Mouse (Mus musculus): ENCODE measurements around the gene Ccr5.
A peak's percentile ranks its signal among the peaks of the same experiment; 100 is the strongest.
"Not testable (repeated sequence)": the region's sequence is repeated elsewhere in the genome, so short reads cannot be mapped to it uniquely, and the experiment has no call there.

Gene Ccr5

GRCm38 (mm10) chr9:124121387-124122184 is at the start of gene Ccr5:
Gene Ccr5 (plus strand): TSS chr9:124121543.
- no peak for DNase-seq (ENCODE audit: low spot score in 2 of 2)

GRCm38 (mm10) chr9:124079803-124080202 is 41.5 kb upstream of the Ccr5 start:
- DNase-seq (ENCODE audit: low spot score in 2 of 2): no peak

- DNase-seq (ENCODE audit: low spot score in 2 of 2): not testable (repeated sequence)
These were observed 40.9 kb upstream of the Ccr5 start for GRCm38 (mm10) chr9:124080471-124080870.

- no peak for DNase-seq (ENCODE audit: low spot score in 2 of 2)
These were observed 30.9 kb upstream of the Ccr5 start for GRCm38 (mm10) chr9:124090441-124090840.

- no peak for DNase-seq (ENCODE audit: low spot score in 2 of 2)
These were observed 22.2 kb upstream of the Ccr5 start for GRCm38 (mm10) chr9:124099127-124099526.

- no peak for DNase-seq (ENCODE audit: low spot score in 2 of 2)
These were observed 21.0 kb upstream of the Ccr5 start for GRCm38 (mm10) chr9:124100357-124100756.

- DNase-seq (ENCODE audit: low spot score in 2 of 2): no peak
These were observed 19.6 kb upstream of the Ccr5 start, which contains the start of gene Ccr2 for GRCm38 (mm10) chr9:124101723-124102122. Gene Ccr2 (plus strand): TSS chr9:124101950.

GRCm38 (mm10) chr9:124103199-124103598 is 18.1 kb upstream of the Ccr5 start:
- no peak for DNase-seq (ENCODE audit: low spot score in 2 of 2)

- no peak for DNase-seq (ENCODE audit: low spot score in 2 of 2)
These were observed 16.1 kb upstream of the Ccr5 start for GRCm38 (mm10) chr9:124105196-124105595.

GRCm38 (mm10) chr9:124107232-124107631 is 14.1 kb upstream of the Ccr5 start:
- no peak for DNase-seq (ENCODE audit: low spot score in 2 of 2)

- DNase-seq (ENCODE audit: low spot score in 2 of 2): no peak
These were observed 12.8 kb upstream of the Ccr5 start for GRCm38 (mm10) chr9:124108356-124109127.

GRCm38 (mm10) chr9:124111997-124112396 is 9.3 kb upstream of the Ccr5 start:
- DNase-seq (ENCODE audit: low spot score in 2 of 2): no peak

GRCm38 (mm10) chr9:124112591-124113239 is 8.6 kb upstream of the Ccr5 start:
- no peak for DNase-seq (ENCODE audit: low spot score in 2 of 2)

- no peak for DNase-seq (ENCODE audit: low spot score in 2 of 2)
These were observed 7.6 kb upstream of the Ccr5 start for GRCm38 (mm10) chr9:124113777-124114176.

GRCm38 (mm10) chr9:124118489-124118888 is 2.9 kb upstream of the Ccr5 start:
- DNase-seq (ENCODE audit: low spot score in 2 of 2): no peak

GRCm38 (mm10) chr9:124125576-124125975 is 4.2 kb downstream of the Ccr5 start:
- no peak for DNase-seq (ENCODE audit: low spot score in 2 of 2)

GRCm38 (mm10) chr9:124126373-124126772 is 5.0 kb downstream of the Ccr5 start:
- DNase-seq (ENCODE audit: low spot score in 2 of 2): no peak

- DNase-seq (ENCODE audit: low spot score in 2 of 2): no peak
These were observed 6.1 kb downstream of the Ccr5 start for GRCm38 (mm10) chr9:124127412-124127811.

- DNase-seq (ENCODE audit: low spot score in 2 of 2): peak; percentile 33 to 66
These were observed 7.0 kb downstream of the Ccr5 start for GRCm38 (mm10) chr9:124128379-124128778.

- not testable (repeated sequence) for DNase-seq (ENCODE audit: low spot score in 2 of 2)
These were observed 11.6 kb downstream of the Ccr5 start for GRCm38 (mm10) chr9:124132899-124133298.

GRCm38 (mm10) chr9:124134919-124135318 is 13.6 kb downstream of the Ccr5 start:
- DNase-seq (ENCODE audit: low spot score in 2 of 2): not testable (repeated sequence)

- no peak for DNase-seq (ENCODE audit: low spot score in 2 of 2)
These were observed 16.3 kb downstream of the Ccr5 start for GRCm38 (mm10) chr9:124137619-124138018.

All from frontal cortex, postnatal 36 days (tissue).